Mouse (Mus musculus) 3T3-L1 (cell line): ENCODE measurements around the gene Mylip.
A peak's percentile ranks its signal among the peaks of the same experiment; 100 is the strongest.

ENCODE experiments used
- DNase-seq: peaks from one replicate; pipeline ENCODE4 v3.0.0-alpha.2; 2015; ENCODE audit warnings: low read depth, low spot score

Gene Mylip

DNA sequence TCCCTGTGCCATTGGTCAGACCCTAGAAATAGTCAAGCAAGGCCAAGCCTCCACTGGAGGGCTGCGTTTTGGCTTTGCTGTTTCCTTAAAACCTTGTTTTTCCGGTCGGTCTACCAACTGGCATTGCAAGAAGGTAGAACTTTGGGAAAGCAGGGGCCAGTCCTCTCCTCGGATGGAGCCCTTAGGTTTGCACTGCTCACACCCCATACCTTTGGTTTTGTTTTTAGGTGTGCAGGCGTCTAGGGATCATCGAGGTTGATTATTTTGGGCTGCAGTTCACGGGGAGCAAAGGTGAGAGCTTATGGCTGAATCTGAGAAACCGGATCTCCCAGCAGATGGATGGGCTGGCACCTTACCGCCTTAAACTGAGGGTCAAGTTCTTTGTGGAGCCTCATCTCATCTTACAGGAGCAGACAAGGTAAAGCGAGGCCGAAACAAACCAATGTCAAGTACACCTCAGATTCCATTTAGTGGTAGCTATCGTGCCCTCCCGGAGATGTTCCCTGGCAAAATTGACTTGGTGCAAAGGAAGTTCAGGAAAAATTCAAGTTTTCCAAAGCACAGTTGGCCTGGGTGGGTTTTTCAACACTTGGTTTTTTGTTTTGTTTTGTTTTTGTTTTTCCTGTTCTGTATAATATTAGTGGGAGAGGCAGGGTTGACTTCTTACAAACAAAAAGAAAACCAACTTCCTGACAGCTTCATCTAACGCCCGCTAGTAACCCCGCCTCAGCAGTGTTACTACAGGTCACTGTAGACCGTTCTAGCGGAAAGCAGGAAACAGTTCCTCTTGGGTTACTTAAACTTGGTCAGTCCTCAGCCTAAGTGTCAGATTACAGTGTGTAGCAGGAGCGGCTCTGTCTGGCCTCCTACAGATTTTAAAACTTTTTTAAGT is 1.7 kb downstream of the Mylip start:
- peak; percentile 87 for DNase-seq

GRCm38 (mm10) chr13:45391854-45392454 is 2.4 kb downstream of the Mylip start:
- DNase-seq, result peak; percentile 87

GRCm38 (mm10) chr13:45394221-45394768 is 4.8 kb downstream of the Mylip start:
- no peak for DNase-seq

GRCm38 (mm10) chr13:45396724-45397123 is 7.2 kb downstream of the Mylip start:
- DNase-seq, result no peak

GRCm38 (mm10) chr13:45397240-45397639 is 7.7 kb downstream of the Mylip start:
- DNase-seq, result peak; percentile 63

DNA sequence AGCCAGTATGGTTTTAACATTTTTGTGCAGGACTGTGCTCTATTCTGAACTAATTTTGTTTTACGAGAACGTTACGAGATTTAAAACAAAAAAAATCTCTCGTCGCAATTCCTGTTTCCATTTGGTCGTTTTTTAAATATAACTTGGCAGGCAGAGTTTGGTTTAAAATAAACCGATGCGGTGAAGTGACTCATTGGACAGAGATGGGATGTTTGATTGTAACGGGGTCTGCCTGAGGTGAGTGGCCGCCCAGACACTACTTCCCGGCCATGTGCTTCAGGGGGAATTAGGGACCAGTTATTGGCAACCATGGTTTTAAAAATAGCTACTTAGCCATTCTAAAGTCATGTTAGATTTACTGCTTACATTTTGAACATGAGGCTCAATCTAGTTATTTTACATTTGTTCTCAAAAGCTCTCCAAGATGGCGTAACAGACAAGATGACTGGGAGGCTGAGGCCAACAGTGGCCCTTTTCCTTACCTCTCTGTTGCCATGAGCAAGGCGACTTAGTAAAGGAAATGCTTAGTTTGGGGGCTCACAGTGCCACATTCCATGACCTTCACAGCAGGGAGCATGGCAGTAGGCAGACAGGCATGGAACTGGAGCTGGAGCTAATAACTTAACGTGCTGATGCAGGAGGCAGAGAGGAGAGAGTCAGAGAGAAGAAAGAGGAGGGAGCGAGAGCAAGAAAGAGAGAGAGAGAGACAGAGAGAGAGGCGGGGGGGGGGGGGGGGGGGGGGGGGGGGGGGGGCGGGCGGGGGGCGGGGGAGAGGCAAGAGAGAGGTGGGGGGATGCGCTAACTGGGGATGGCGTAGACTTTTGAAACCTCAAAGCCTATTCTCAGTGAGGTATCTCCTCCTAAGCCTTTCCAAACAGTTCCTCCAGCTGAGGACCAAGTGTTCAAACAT is 8.6 kb downstream of the Mylip start:
- peak; percentile 84 for DNase-seq

DNA sequence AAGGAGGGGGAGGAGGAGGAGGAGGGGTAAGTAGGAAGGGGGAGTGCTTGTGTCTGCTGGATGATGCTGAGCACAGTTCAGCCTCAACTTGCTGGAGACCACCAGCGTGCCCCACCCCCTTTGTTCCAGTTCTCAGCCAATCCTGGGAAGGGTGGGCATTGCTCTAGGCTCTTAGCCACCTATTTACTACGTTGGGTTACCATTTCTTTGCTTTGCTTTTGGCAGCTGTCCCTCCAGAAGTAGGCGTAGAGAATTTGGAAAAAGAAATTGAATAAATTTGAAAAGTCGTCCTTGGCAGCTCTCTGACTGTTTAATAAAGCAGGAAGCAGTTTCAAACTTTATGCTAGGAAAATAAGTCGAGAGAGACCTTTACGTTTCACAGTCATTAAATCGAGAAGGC is 11.2 kb downstream of the Mylip start:
- no peak for DNase-seq

DNA sequence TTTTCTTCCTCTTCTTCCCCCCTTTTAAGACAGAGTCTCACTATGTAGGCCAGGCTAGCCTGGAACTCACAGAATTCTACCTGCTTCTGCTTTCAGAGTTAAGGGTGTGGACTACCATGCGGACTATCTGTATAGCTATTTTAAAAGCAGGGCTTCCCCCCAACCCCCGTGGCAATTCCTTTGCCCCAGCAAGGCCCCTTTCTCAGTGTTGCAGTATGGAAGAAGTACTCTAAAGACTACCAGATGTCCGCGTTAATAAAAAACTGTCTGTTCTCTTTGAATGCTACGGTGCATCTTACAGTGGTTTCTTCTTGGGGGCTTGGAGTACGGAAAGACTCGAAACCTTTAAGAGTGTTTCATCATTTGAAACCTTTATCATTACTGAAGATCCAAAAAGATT is 12.3 kb downstream of the Mylip start:
- DNase-seq, result peak; percentile 27

GRCm38 (mm10) chr13:45402316-45403039 is 12.9 kb downstream of the Mylip start:
- peak; percentile 76 for DNase-seq

GRCm38 (mm10) chr13:45404269-45404668 is 14.7 kb downstream of the Mylip start:
- no peak for DNase-seq

DNA sequence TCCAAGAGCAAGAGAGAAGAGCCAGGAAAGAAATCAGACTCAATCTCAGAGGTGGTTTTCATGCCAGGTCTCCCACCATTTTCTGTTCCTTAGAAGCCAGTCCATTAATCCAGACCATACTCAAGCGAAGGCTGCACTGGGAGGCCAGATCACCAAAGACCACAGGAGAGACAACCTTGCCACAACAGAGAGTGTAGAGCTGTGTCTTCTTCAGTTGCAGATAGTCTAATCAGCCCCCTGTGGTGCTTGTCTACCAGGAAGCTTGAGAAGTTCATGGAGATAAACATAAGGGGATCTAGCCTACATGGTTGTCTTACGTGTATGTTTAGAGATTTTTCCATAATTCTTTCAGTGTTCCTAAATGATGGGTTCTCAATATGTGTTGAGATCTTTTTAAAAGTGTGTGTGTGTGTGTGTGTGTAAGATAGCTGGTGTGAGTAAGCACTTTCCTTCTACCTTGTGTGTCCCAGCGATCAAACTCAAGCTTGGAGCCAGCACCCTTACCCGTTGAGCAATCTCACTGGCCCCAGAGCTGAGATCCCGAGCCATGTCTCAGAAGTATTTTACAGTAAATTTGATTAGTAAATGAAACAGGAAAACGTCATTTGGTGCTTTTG is 15.8 kb downstream of the Mylip start:
- DNase-seq, result no peak

DNA sequence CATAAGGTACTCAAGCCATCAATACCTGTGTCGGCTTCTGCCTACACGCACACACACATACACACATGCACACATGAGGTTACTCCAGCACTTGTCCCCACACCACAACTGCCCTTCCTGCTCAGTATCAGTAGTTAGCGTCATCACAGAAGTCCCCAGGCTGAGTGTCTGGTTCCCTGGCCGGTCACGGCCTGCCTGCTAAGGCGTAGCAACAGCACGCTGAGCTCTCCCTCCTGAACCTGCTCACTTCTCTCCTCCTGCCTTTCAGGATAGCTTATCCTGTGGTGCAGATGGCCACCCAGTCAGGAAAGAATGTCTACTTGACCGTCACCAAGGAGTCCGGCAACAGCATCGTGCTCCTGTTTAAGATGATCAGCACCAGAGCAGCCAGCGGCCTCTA is 16.7 kb downstream of the Mylip start:
- no peak for DNase-seq

- DNase-seq, result no peak
These were observed 17.2 kb downstream of the Mylip start for GRCm38 (mm10) chr13:45406703-45407102.

DNA sequence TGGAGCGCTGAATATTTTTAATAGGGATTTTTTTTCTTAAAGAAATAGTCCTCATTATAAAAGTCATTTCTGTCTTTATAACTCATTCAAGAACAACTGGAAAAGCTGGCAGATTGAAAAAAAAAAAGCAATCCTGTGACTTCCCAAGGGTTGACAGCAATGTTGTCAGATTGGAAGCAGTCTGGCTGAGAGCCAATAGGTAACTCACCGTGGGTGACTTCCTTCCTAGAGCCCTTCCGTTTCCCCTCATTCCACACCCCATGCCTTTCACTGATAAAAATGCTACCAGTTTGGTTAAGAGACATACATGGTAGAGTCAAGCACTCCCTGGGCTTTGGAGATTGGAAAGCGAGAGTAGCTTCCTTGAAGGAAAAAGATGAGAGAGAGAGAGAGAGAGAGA is 21.4 kb downstream of the Mylip start:
- DNase-seq, result no peak

DNA sequence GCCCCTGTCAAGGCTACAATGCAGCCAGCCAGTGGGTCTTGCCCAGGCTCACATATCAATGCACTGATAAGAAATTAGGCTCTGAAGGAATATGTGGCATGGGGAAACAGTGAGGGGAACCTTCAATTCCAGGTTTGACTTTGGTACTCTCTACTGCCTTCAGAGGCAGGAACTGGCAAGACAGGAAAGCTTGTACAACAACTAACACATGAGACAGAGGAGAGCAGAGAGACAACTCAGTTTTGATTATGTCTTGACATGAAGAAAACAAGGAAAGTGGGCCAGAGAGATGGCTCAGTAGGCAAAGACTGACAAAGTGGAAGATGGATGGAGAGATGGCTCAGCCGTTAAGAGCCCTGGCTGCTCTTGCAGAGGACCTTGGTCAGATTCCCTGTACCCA is 23.5 kb downstream of the Mylip start:
- peak; percentile 6 for DNase-seq

GRCm38 (mm10) chr13:45414031-45414430 is 24.5 kb downstream of the Mylip start:
- peak; percentile 68 for DNase-seq

DNA sequence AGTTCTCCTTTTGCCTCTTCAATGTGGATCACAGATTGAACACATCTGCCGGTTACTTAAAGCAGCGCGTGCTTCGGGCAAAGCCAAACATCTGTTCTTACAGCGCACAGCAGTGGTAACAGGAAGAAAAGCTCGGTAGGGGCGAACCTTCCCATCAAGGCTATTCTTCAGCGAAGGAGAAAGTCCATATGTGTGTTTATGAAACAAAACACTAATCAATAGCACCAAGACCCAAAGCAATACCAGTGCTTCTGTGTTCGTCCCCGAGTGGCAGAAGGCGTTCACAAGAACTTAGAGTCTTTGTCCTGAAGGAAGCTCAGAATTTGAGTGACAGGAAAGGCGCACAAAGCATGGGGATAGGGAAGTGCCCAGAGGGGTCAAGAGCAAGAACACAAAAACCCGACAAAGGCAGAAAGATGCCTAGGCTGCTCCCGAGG is 27.1 kb downstream of the Mylip start:
- DNase-seq, result no peak

DNA sequence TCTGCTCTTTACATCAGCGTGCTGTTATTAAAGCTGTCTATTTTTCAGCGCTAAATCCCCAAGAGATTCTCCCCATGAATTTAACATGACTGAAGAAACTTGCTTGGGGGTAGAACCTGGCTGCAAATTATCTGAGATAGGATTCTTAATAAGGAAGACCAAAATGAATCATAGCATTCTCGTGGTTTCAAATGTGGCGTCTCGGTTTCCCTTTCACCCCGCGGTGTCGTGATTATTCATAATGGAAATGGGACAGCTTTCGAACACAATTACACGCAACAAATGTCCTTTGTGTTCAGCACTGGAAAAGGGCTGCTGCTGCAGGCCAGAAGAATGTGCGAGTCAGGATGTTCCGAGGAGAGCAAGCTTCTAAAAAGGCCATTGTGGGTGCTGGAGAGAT is 29.4 kb downstream of the Mylip start:
- DNase-seq, result peak; percentile 80

DNA sequence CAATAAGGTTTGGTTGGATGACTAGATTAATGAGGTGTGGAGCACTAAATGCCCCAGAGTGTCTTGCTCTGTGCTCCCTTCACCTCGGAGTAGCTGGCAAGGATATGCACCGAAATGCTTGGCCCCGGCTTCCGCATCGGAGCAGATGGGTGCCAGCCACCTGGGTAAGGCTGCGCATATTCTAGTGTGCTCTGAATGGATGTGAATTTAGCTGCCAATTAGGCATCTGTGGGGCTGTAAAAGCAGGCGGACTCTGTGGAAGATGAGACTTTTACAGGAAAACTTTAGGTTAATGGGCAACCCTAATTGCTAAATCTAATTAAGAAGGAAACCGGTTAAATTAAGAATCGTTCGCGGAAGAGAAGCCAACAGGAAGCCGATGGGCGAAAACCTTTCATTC is 32.7 kb downstream of the Mylip start:
- no peak for DNase-seq

DNA sequence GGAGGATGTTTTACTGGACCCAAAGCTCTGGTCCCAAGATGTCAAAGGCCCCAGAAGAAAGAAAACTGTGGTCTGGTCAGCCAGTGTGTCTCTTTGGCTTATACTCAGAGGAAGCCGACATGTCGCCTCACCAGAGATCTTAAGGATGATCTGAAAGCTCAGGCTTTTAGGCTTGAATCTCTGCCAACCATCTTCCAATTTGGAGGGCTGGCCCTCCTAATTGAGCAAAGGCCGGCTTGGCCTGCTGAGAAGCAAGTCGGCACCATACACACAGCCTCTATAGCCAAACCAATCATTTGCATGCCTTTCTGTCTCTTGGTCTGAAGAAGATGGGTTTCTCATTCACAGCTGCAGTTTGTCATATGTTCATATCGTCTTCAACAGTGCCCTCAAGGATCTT is 33.2 kb downstream of the Mylip start:
- DNase-seq, result no peak

DNA sequence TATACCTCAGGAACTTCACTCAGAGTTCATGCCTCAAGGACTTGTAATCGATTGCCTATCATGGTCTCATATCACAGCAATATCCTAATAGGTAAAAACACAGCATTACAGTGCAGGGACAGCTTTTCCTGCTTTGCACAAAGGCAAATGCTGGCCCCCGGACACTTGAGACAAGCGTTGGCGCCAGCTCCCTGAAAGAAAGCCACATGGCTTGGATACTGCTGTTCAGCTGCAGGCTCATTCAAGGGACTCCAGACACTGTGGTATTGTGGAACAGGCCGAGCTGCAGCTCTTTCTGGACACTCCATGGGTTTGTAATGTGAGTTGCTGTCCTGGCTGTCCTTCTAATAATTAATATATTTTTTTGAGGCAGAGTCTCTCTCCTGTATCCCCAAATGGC is 34.4 kb downstream of the Mylip start:
- no peak for DNase-seq
